Mouse (Mus musculus): ENCODE data around the gene Zfp93. TPM values are rescaled to one million over a fixed set of nuclear protein-coding genes. Genes with fewer than 3 reads are reported as not detected.

Zfp93 gene
- total RNA-seq, 4 experiments from 2014 or later: 3.5 to 7.4 (median 4.0) TPM

Other genes with a start within 250 kb of the Zfp93 start
- not detected for gene Vmn1r183, start 217.2 kb upstream of the Zfp93 start, total RNA-seq (2022)
- gene Zfp180, start 188.5 kb upstream of the Zfp93 start, total RNA-seq (2022): 10 to 100 TPM; 12.7 to 16.9 (median 16.1) TPM
- gene Zfp112, start 158.1 kb upstream of the Zfp93 start, total RNA-seq (2022): 1 to 10 TPM; 2.8 to 3.9 (median 3.2) TPM
- 1 to 10 TPM; 4.0 to 5.5 (median 4.5) TPM for gene Zfp235, start 136.3 kb upstream of the Zfp93 start, total RNA-seq (2022)
- under 1 TPM in 2 of 4 experiments, not detected in 2; 0.11 to 0.13 TPM for gene Zfp114, start 95.4 kb upstream of the Zfp93 start, total RNA-seq (2022)
- 1 to 10 TPM; 1.8 to 4.3 (median 3.4) TPM for gene Zfp111, start 59.0 kb upstream of the Zfp93 start, total RNA-seq (2022)
- 1 to 10 TPM; 1.7 to 2.0 (median 1.9) TPM for gene Zfp109, start 32.9 kb upstream of the Zfp93 start, total RNA-seq (2022)
- gene Zfp108, start 15.6 kb upstream of the Zfp93 start, total RNA-seq (2022): 1 to 10 TPM; 1.4 to 1.8 (median 1.5) TPM
- 1 to 10 TPM; 3.0 to 5.1 (median 3.7) TPM for gene Zfp61, start 30.8 kb downstream of the Zfp93 start, total RNA-seq (2022)
- gene Zfp94, start 46.2 kb downstream of the Zfp93 start, total RNA-seq (2022): 1 to 10 TPM; 1.1 to 2.8 (median 2.1) TPM
- under 1 TPM in 1 of 4 experiments, not detected in 3; 0.50 TPM for gene Tescl, start 63.5 kb downstream of the Zfp93 start, total RNA-seq (2022)
- gene Lypd5, start 78.8 kb downstream of the Zfp93 start, total RNA-seq (2022): not detected
- 1 to 10 TPM in 1 of 4 experiments, under 1 TPM in 3; 0.44 to 1.3 (median 0.69) TPM for gene Kcnn4, start 99.8 kb downstream of the Zfp93 start, total RNA-seq (2022)
- 1 to 10 TPM; 5.9 to 8.3 (median 8.0) TPM for gene Smg9, start 129.2 kb downstream of the Zfp93 start, total RNA-seq (2022)
- under 1 TPM in 1 of 4 experiments, not detected in 3; 0.32 TPM for gene Irgc1, start 181.9 kb downstream of the Zfp93 start, total RNA-seq (2022)
- gene Plaur, start 192.1 kb downstream of the Zfp93 start, total RNA-seq (2022): 1 to 10 TPM; 1.7 to 9.2 (median 2.6) TPM
- gene Cadm4, start 211.6 kb downstream of the Zfp93 start, total RNA-seq (2022): 10 to 100 TPM; 16.6 to 22.0 (median 18.7) TPM
- 10 to 100 TPM; 15.1 to 17.1 (median 15.6) TPM for gene Zfp428, start 236.6 kb downstream of the Zfp93 start, total RNA-seq (2022)
- gene AC161166.1, start 242.0 kb downstream of the Zfp93 start, total RNA-seq (2022): not detected